Mouse (Mus musculus) testis, adult 2 months (tissue): Measurements from ENCODE around the gene Tnik. TPM values are rescaled to one million over a fixed set of nuclear protein-coding genes. Genes with fewer than 3 reads are reported as not detected.

Experiments
- H3K27ac ChIP-seq: fragments of 200-500 bp; 2 replicates; pipeline ENCODE4 v1.5.1; 2012; ENCODE audit warnings: low read depth, low read length; ENCODE audit not compliant: control insufficient read depth, insufficient read depth
- H3K27me3 ChIP-seq: fragments of 200-500 bp; 2 replicates; pipeline ENCODE4 v1.6.1; 2012; ENCODE audit warnings: mild to moderate bottlenecking, low read length, moderate library complexity; ENCODE audit not compliant: control insufficient read depth, insufficient read depth
- H3K36me3 ChIP-seq: fragments of 200-500 bp; 2 replicates; pipeline ENCODE4 v1.6.1; 2012; ENCODE audit warnings: mild to moderate bottlenecking, low read length; ENCODE audit not compliant: control insufficient read depth, insufficient read depth
- H3K4me1 ChIP-seq: fragments of 200-500 bp; 2 replicates; pipeline ENCODE4 v1.6.1; 2012; ENCODE audit warnings: low read length; ENCODE audit not compliant: control insufficient read depth, insufficient read depth
- H3K4me3 ChIP-seq: fragments of 200-500 bp; 2 replicates; pipeline ENCODE4 v1.5.1; 2012; ENCODE audit warnings: low read depth, mild to moderate bottlenecking, low read length, moderate library complexity, mixed read lengths; ENCODE audit not compliant: control insufficient read depth
- CTCF ChIP-seq: fragments of 200-500 bp; IDR thresholded peaks from 2 replicates; pipeline ENCODE4 v1.5.1; 2012; ENCODE audit warnings: low read depth, mild to moderate bottlenecking, inconsistent platforms, low read length, moderate library complexity; ENCODE audit not compliant: control insufficient read depth, insufficient read depth, insufficient replicate concordance
- POLR2A ChIP-seq: fragments of 200-500 bp; IDR thresholded peaks from 2 replicates; pipeline ENCODE4 v1.6.1; 2012; ENCODE audit warnings: low read depth, mild to moderate bottlenecking, inconsistent platforms, low read length, moderate library complexity; ENCODE audit not compliant: control insufficient read depth
- polyA plus RNA-seq: library from polyadenylated mRNA; depleted of rRNA; stranded (reverse); fragments of >200 nt; gene quantifications from 2 replicates; pipeline ENCODE4 v1.2.3, GENCODE M21; 2012

Tnik gene
- polyA plus RNA-seq, 1 experiment: 7.4 TPM

- H3K4me3 ChIP-seq: no peak overlapping the region
- TF ChIP-seq CTCF (no peak), POLR2A (no peak)
- H3K27ac ChIP-seq: no peak overlapping the region
- H3K36me3 ChIP-seq: no peaks in the 10 kb centered on the region
- no peaks in the 10 kb centered on the region for H3K27me3 ChIP-seq
- H3K4me1 ChIP-seq: no peaks in the 10 kb centered on the region
These were observed 436.6 kb downstream of the Tnik start for GRCm38 (mm10) chr3:28699601-28700000.

GRCm38 (mm10) chr3:28705522-28706137, 442.6 kb downstream of the Tnik start:
- TF ChIP-seq CTCF: no peak
- no peak for TF ChIP-seq POLR2A
- Histone ChIP-seq H3K4me3 (peak overlapping the region; percentile 5), H3K27me3 (no peaks in the 10 kb centered on the region), H3K27ac (no peak overlapping the region), H3K36me3 (no peaks in the 10 kb centered on the region), H3K4me1 (no peaks in the 10 kb centered on the region)

GRCm38 (mm10) chr3:28706736-28707135, 443.7 kb downstream of the Tnik start:
- Histone ChIP-seq H3K27ac (no peak overlapping the region), H3K36me3 (no peaks in the 10 kb centered on the region), H3K27me3 (no peaks in the 10 kb centered on the region), H3K4me3 (no peak overlapping the region), H3K4me1 (no peaks in the 10 kb centered on the region)
- no peak for TF ChIP-seq POLR2A
- TF ChIP-seq CTCF: no peak

DNA sequence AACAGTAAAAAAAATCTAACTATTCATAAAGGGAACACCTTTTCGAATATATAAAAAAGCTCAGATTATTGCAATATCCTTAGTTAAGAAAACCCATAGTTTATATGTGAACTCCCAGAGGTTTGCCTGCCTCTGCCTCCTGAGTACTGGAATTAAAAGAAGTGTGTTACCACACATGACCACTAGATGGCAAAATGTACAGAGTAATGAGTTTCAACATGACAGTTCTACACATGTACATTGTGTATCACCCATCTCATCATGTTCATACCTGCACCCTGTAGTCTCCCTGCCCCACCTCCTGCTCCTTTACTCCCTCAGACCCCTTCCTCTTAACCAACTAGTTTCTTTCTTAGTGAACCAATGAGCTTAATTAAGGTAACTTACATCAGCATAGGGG, 446.7 kb downstream of the Tnik start:
- H3K27ac ChIP-seq: no peak overlapping the region
- H3K4me3 ChIP-seq: no peak overlapping the region
- no peaks in the 10 kb centered on the region for H3K27me3 ChIP-seq
- H3K36me3 ChIP-seq: no peaks in the 10 kb centered on the region
- no peaks in the 10 kb centered on the region for H3K4me1 ChIP-seq
- TF ChIP-seq POLR2A: no peak
- TF ChIP-seq CTCF: no peak; the same call in 1 of the 2 replicates

DNA sequence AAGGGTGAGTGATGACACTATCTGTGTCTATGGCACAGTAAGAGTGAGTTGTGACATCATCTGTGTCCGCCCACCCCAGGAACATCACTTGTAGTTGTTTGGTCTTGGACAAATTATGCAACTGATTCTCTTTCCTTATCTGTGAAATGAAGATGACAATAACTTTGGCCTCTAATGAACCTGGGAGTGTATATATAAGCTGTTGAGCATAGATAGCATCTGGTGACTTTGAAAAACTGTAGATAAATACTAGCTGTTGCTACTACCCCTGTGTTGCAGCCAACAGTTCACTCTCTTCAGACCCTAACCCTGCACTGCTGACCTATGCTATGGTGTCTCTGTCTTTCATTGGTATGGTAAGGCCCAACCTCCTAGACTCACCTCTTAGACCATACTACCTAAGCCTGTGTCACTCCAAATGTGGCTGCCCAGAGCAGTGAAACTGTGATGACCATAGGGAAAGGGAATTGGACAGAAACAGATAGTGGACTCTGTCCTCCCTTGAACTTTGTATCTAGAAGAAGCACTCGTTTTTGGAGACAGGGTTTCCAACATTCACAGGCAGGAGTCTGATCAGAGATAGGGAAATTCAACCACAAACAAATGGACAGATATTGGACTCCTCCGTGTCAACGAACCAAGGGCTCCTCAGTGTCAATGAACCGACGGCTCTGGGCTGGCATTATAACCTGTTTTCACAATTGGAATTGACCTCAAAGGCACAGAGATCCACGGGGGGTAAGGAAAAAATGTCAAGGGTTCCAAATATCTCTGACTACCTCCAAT, 451.1 kb downstream of the Tnik start:
- H3K27me3 ChIP-seq: no peaks in the 10 kb centered on the region
- H3K4me1 ChIP-seq: no peaks in the 10 kb centered on the region
- H3K36me3 ChIP-seq: no peaks in the 10 kb centered on the region
- H3K27ac ChIP-seq: no peak overlapping the region
- no peak overlapping the region for H3K4me3 ChIP-seq
- TF ChIP-seq POLR2A (no peak), CTCF (no peak)

DNA sequence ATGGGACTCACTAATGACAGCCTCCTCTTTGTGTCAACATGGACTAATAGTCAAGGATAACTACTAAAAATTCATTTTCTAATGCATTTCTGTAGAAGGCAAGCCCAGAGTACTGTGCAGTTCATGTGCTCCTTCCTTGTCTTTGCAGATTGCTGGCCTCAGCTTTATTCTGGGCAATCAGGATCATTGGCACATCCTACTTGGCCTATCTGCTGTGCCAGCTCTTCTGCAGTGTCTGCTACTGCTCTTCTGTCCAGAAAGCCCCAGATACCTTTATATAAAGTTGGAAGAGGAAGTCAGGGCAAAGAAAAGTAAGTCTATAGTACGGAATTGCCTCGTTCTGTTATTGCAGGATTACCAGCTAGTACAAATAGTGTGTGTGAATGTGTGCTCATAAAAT, 455.5 kb downstream of the Tnik start:
- TF ChIP-seq CTCF (no peak), POLR2A (no peak)
- no peaks in the 10 kb centered on the region for H3K4me1 ChIP-seq
- H3K27ac ChIP-seq: no peak overlapping the region
- H3K4me3 ChIP-seq: no peak overlapping the region
- H3K27me3 ChIP-seq: no peaks in the 10 kb centered on the region
- H3K36me3 ChIP-seq: no peaks in the 10 kb centered on the region

DNA sequence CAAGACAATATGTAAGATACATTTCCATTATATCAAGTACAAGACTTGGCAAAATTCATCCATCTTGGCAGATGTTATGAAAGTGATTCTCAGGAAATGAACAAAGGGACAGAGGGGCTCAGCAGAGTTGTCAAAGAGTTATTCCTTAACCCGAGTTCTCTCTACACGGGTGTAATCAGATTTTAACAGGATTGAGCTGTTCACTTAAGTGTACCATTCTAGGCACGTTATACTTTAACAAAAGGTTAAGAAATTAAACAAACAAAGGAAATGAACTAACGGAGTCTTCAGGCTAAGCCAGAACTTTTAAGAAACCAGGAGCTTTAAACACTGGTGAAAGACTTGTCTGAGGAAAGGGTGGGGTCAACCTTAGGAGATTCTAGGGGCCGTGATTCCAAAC, 458.2 kb downstream of the Tnik start:
- TF ChIP-seq POLR2A: no peak
- TF ChIP-seq CTCF: no peak
- H3K27ac ChIP-seq: no peak overlapping the region

DNA sequence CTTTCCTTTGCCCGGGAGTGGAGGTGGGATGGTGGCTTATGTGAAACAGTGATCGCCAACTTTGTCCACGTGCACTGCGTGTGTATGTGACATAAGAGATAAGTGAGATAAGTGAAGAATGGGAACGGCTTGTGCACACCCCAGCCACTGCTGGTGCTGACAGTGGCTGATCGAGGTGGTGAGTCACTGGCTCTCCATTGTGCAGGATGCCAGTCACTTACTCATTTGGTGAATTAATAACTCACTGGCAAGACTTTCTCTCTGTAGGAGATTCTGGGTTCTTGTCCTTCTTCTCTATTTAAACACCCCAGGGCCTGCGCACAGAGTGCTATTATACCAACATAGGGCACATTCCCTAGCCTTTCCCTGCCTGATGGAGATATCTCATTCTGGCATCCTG, 458.8 kb downstream of the Tnik start:
- no peak for TF ChIP-seq CTCF
- no peak for TF ChIP-seq POLR2A
- no peaks in the 10 kb centered on the region for H3K27me3 ChIP-seq
- no peak overlapping the region for H3K27ac ChIP-seq
- no peak overlapping the region for H3K4me3 ChIP-seq
- no peaks in the 10 kb centered on the region for H3K36me3 ChIP-seq
- H3K4me1 ChIP-seq: no peaks in the 10 kb centered on the region; the same call in 1 of the 2 replicates

More for the DNA sequence above, 458.2 kb downstream of the Tnik start:
- Histone ChIP-seq H3K27me3 (no peaks in the 10 kb centered on the region), H3K36me3 (no peaks in the 10 kb centered on the region), H3K4me3 (no peak overlapping the region), H3K4me1 (no peaks in the 10 kb centered on the region)
